Mouse (Mus musculus) layer of hippocampus, adult 2 months (tissue): ENCODE results near the gene 4930558K02Rik. TPM values are rescaled to one million over a fixed set of nuclear protein-coding genes. Genes with fewer than 3 reads are reported as not detected.

Experiments
- DNase-seq, 2 experiments: peaks; one replicate each; pipeline ENCODE4 v3.0.0; 2022; ENCODE audit warnings: low spot score in 2 of 2
- H3K27ac ChIP-seq: fragments of 200-600 bp; 2 replicates; pipeline ENCODE4 v1.8.1; 2022
- H3K4me3 ChIP-seq: fragments of 200-600 bp; 2 replicates; pipeline ENCODE4 v1.8.1; 2022; ENCODE audit warnings: mild to moderate bottlenecking
- CTCF ChIP-seq: fragments of 200-600 bp; conservative IDR thresholded peaks from 2 replicates; pipeline ENCODE4 v1.8.1; 2022; ENCODE audit warnings: antibody characterized with exemption, mild to moderate bottlenecking, moderate library complexity
- total RNA-seq, 2 experiments: library from RNA; stranded (reverse); gene quantifications; 2 replicates each; pipeline ENCODE4 v1.2.3; 2021

The 4930558K02Rik gene
- total RNA-seq, 2 experiments from 2014 or later = not detected

GRCm38 (mm10) chr1:161900129-161900528 lies 79.3 kb downstream of the 4930558K02Rik start:
- TF ChIP-seq CTCF = no peak
- DNase-seq = no peak
- no peak overlapping the region for H3K27ac ChIP-seq
- H3K4me3 ChIP-seq = no peak overlapping the region

- no peak overlapping the region for H3K4me3 ChIP-seq
- no peak for TF ChIP-seq CTCF
- DNase-seq = no peak
- H3K27ac ChIP-seq = no peak overlapping the region
Measured at GRCm38 (mm10) chr1:161897235-161897634, 82.2 kb downstream of the 4930558K02Rik start.

GRCm38 (mm10) chr1:161896130-161896529 lies 83.3 kb downstream of the 4930558K02Rik start:
- DNase-seq = no peak
- TF ChIP-seq CTCF = no peak
- Histone ChIP-seq H3K4me3 (no peak overlapping the region), H3K27ac (no peak overlapping the region)

- DNase-seq = no peak
- no peak overlapping the region for H3K4me3 ChIP-seq
- no peak for TF ChIP-seq CTCF
- H3K27ac ChIP-seq = no peak overlapping the region
Measured at GRCm38 (mm10) chr1:161895014-161895413, 84.4 kb downstream of the 4930558K02Rik start.

GRCm38 (mm10) chr1:161894553-161894952 lies 84.9 kb downstream of the 4930558K02Rik start:
- Histone ChIP-seq H3K4me3 (no peak overlapping the region), H3K27ac (no peak overlapping the region)
- no peak for DNase-seq
- TF ChIP-seq CTCF = no peak

- no peak for TF ChIP-seq CTCF
- Histone ChIP-seq H3K27ac (no peak overlapping the region), H3K4me3 (no peak overlapping the region)
- DNase-seq = no peak
Measured at GRCm38 (mm10) chr1:161894126-161894525, 85.3 kb downstream of the 4930558K02Rik start.

Other genes with a start within 250 kb of the 4930558K02Rik start
- under 1 TPM in 1 of 2 experiments, not detected in 1; 0.28 TPM for gene Fasl, start 191.1 kb downstream of the 4930558K02Rik start, total RNA-seq
- 10 to 100 TPM; 39.7 to 40.9 TPM for gene Suco, start 103.0 kb downstream of the 4930558K02Rik start, total RNA-seq
- gene Pigc, start 10.4 kb downstream of the 4930558K02Rik start, total RNA-seq = 10 to 100 TPM; 13.3 to 14.5 TPM